Mouse (Mus musculus) cortical plate, adult 2 months (tissue): ENCODE results near the gene Saysd1.

Experiments
- CTCF ChIP-seq: fragments of 200-500 bp; IDR thresholded peaks from 2 replicates; pipeline ENCODE4 v1.5.1; 2011; ENCODE audit warnings: mild to moderate bottlenecking, control low read depth, low read length; ENCODE audit not compliant: insufficient read depth; ENCODE audit errors: extremely low read depth
- POLR2A ChIP-seq: fragments of 200-500 bp; IDR thresholded peaks from 2 replicates; pipeline ENCODE4 v1.6.1; 2011; ENCODE audit warnings: mild to moderate bottlenecking, low read length, control low read depth; ENCODE audit not compliant: insufficient read depth; ENCODE audit errors: extremely low read depth

DNA sequence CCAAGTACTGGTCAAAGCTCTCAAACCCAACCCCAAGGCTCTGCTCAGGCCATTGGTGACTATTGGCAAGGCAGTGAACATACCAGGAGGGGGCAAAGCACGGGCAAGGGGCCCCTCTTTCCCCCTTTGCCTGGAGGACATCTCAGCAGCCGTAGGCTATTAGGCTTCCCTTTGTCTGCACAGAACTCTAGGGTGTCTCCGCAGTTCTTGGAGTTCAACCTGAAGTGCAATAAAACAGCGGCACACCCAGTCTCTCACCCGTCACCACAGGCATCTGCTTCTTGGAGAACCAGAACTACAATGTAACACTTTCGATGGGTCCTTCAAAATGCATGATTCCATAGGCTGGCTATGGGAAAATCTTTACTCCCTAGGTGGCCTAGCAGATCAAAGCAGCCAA lies 10.2 kb downstream of the Saysd1 start:
- no peak for TF ChIP-seq CTCF
- TF ChIP-seq POLR2A = no peak
